Mouse (Mus musculus) heart, adult 2 months (tissue): ENCODE results near the gene Kitl.

Source experiments
- CTCF ChIP-seq: fragments of 200-600 bp; IDR thresholded peaks from 2 replicates; pipeline ENCODE4 v1.8.1; 2022; ENCODE audit warnings: antibody characterized with exemption, mild to moderate bottlenecking, moderate library complexity
- EP300 ChIP-seq: fragments of 200-500 bp; IDR thresholded peaks from 2 replicates; pipeline ENCODE4 v1.6.1; 2011; ENCODE audit warnings: low read depth, low read length, control low read depth; ENCODE audit not compliant: insufficient read depth
- POLR2A ChIP-seq: fragments of 200-500 bp; IDR thresholded peaks from 2 replicates; pipeline ENCODE4 v1.6.1; 2011; ENCODE audit warnings: mild to moderate bottlenecking, low read depth, low read length, control low read depth; ENCODE audit not compliant: insufficient read depth

DNA sequence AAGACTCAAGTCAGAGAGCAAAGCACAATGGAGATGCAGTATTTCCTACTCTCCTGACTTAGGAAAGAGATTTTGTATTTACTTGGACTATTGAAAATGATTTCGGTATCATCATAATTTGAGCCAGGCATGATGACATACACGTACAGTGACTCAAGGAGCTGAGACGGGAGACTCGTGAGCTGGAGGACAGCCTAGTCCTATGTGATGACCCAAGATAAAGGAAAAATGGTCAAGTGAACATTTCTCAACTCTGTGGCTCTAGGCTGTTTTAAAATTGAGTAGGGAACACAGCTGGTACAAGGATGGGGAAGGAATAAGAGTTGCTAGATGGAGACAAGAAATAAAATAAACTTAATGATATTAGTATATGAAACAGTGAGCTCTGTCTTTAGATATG lies 37.0 kb downstream of the Kitl start:
- TF ChIP-seq EP300 (no peak), CTCF (no peak), POLR2A (no peak)
